Mouse (Mus musculus) testis, adult 2 months (tissue): ENCODE results near the gene Sema7a. TPM values are rescaled to one million over a fixed set of nuclear protein-coding genes. Genes with fewer than 3 reads are reported as not detected.

Experiments used
- H3K27ac ChIP-seq: fragments of 200-500 bp; 2 replicates; pipeline ENCODE4 v1.5.1; 2012; ENCODE audit warnings: low read depth, low read length; ENCODE audit not compliant: control insufficient read depth, insufficient read depth
- H3K27me3 ChIP-seq: fragments of 200-500 bp; 2 replicates; pipeline ENCODE4 v1.6.1; 2012; ENCODE audit warnings: mild to moderate bottlenecking, low read length, moderate library complexity; ENCODE audit not compliant: control insufficient read depth, insufficient read depth
- H3K36me3 ChIP-seq: fragments of 200-500 bp; 2 replicates; pipeline ENCODE4 v1.6.1; 2012; ENCODE audit warnings: mild to moderate bottlenecking, low read length; ENCODE audit not compliant: control insufficient read depth, insufficient read depth
- H3K4me1 ChIP-seq: fragments of 200-500 bp; 2 replicates; pipeline ENCODE4 v1.6.1; 2012; ENCODE audit warnings: low read length; ENCODE audit not compliant: control insufficient read depth, insufficient read depth
- H3K4me3 ChIP-seq: fragments of 200-500 bp; 2 replicates; pipeline ENCODE4 v1.5.1; 2012; ENCODE audit warnings: low read depth, mild to moderate bottlenecking, low read length, moderate library complexity, mixed read lengths; ENCODE audit not compliant: control insufficient read depth
- CTCF ChIP-seq: fragments of 200-500 bp; IDR thresholded peaks from 2 replicates; pipeline ENCODE4 v1.5.1; 2012; ENCODE audit warnings: low read depth, mild to moderate bottlenecking, inconsistent platforms, low read length, moderate library complexity; ENCODE audit not compliant: control insufficient read depth, insufficient read depth, insufficient replicate concordance
- POLR2A ChIP-seq: fragments of 200-500 bp; IDR thresholded peaks from 2 replicates; pipeline ENCODE4 v1.6.1; 2012; ENCODE audit warnings: low read depth, mild to moderate bottlenecking, inconsistent platforms, low read length, moderate library complexity; ENCODE audit not compliant: control insufficient read depth
- polyA plus RNA-seq: library from polyadenylated mRNA; depleted of rRNA; stranded (reverse); fragments of >200 nt; gene quantifications from 2 replicates; pipeline ENCODE4 v1.2.3, GENCODE M21; 2012

Sema7a gene
- polyA plus RNA-seq, 1 experiment, result 27.9 TPM

DNA sequence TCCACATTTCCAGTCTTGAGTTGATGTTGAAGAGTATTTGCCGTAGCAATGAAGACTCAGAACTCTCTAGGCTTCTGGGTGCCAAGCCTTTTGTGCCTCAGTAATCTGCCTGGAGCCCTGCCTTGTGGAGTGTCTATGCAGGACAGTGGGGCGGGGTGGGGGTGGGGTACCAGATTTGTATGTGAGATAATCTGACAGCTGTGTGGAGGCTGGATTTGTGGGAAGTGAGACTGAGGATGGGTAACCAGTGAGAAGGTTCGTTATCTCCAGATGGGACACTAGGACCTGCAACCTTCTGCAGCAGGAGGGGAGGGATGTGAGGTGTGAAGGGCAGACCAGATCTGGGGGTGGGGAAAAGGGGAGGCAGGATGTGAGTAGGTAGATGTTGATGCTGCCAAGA, 7.7 kb upstream of the Sema7a start:
- H3K36me3 ChIP-seq, result peaks cover 1% of the 10 kb centered on the region; the same call in 1 of the 2 replicates
- H3K27me3 ChIP-seq, result no peaks in the 10 kb centered on the region
- no peaks in the 10 kb centered on the region for H3K4me1 ChIP-seq
- no peak overlapping the region for H3K27ac ChIP-seq
- TF ChIP-seq CTCF (no peak), POLR2A (no peak)
- no peak overlapping the region for H3K4me3 ChIP-seq

- no peak overlapping the region for H3K4me3 ChIP-seq
- no peaks in the 10 kb centered on the region for H3K27me3 ChIP-seq
- H3K36me3 ChIP-seq, result no peaks in the 10 kb centered on the region
- TF ChIP-seq POLR2A (no peak), CTCF (no peak)
- H3K27ac ChIP-seq, result no peak overlapping the region
- H3K4me1 ChIP-seq, result no peaks in the 10 kb centered on the region
These were observed 6.9 kb upstream of the Sema7a start for GRCm38 (mm10) chr9:57932831-57933602.

GRCm38 (mm10) chr9:57935683-57936437, 4.1 kb upstream of the Sema7a start:
- H3K27me3 ChIP-seq, result no peaks in the 10 kb centered on the region
- TF ChIP-seq POLR2A (no peak), CTCF (peak; percentile 62; the same call in 1 of the 2 replicates)

DNA sequence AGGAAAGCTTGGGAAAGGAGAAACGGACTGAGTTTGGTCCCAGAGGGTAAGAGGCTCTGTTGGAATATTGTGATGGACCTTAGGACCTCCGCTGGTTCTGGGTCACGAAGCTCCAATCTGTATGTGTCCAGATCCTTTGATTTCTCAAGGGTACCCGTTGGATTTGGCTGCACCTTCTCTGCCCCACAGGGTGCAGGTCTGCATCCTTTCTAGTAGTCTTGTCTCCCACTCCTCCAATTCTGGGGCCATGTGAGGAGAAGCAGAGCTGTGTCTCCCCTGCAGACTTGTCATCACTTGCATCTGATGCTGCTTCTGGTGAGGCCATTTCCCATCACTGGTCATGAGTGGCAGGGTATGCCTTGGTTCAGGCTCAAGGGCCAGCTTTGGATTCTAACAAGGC, 2.7 kb upstream of the Sema7a start:
- no peak overlapping the region for H3K4me3 ChIP-seq
- H3K27me3 ChIP-seq, result no peaks in the 10 kb centered on the region
- H3K36me3 ChIP-seq, result no peaks in the 10 kb centered on the region
- H3K27ac ChIP-seq, result no peak overlapping the region
- TF ChIP-seq POLR2A, result no peak
- TF ChIP-seq CTCF, result no peak
- H3K4me1 ChIP-seq, result peaks cover 8% of the 10 kb centered on the region

More at GRCm38 (mm10) chr9:57935683-57936437, 4.1 kb upstream of the Sema7a start:
- peaks cover 4% of the 10 kb centered on the region for H3K4me1 ChIP-seq
- H3K27ac ChIP-seq, result no peak overlapping the region
- no peaks in the 10 kb centered on the region for H3K36me3 ChIP-seq
- H3K4me3 ChIP-seq, result no peak overlapping the region

DNA sequence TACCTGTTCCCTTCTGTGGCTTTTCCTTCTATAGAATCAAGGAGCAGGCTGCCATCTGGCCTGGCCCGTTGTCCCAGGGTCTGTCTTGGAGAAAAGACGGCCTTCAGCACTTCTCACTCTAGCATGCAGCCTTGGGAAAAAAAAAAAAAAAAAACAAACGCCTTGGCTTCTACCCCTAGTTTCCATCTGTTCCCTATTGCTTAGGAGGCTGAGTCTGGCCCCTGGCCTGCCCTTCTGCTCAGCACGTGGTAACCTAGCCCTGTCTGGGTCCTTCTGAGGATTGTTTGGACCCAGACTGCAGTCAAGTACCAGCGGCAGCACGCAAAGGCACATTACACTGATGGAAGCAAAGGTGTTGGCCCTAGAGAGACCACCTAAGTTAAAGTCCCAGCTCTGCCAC, 2.3 kb upstream of the Sema7a start:
- Histone ChIP-seq H3K27ac (no peak overlapping the region), H3K27me3 (no peaks in the 10 kb centered on the region), H3K4me3 (no peak overlapping the region), H3K4me1 (peaks cover 8% of the 10 kb centered on the region), H3K36me3 (no peaks in the 10 kb centered on the region)
- TF ChIP-seq CTCF (no peak), POLR2A (no peak)

DNA sequence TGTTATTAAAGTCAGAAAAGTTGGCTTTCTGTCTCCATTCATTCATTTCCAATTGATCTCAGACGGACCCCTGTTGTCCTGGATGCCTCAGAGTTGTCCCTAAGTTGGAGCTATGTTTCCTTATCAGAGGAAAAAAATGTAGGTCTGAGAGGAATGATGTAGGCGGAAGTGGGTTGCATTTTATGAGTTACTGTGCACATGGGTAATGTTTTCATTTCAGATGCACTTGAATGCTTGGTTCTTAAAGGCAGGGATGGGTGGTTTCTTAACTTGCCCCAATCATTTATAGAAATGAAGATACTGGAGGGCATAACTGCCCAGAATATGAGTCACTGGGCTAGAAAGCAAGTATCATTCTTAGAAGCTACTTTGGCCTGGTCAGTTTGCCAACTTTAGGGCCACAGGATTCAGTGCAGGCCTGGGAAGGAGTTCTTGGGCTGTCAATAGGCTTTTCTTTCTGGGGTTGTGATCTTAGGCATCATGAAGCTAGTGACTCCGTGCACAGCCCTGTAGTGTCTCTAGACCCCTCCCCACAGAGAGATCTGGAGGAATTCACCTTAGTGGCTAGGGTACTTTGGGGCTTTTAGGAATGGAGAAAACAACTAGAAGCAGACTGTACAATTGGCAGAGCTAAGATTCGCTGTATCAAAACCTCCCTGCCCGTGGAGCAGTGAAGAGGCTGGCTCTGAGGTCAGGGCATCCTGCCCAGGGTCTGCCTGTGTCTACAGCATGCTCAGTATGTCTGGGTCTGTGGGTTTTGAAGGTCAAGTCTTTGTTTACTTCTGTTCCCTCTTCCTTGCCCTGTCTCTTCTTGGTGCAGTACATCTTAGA, 1.5 kb upstream of the Sema7a start:
- Histone ChIP-seq H3K27me3 (no peaks in the 10 kb centered on the region), H3K27ac (no peak overlapping the region), H3K4me1 (peaks cover 8% of the 10 kb centered on the region), H3K36me3 (no peaks in the 10 kb centered on the region), H3K4me3 (no peak overlapping the region)
- TF ChIP-seq POLR2A (no peak), CTCF (no peak)

- TF ChIP-seq CTCF (no peak), POLR2A (no peak; the same call in 1 of the 2 replicates)
- no peaks in the 10 kb centered on the region for H3K36me3 ChIP-seq
- H3K4me1 ChIP-seq, result peaks cover 8% of the 10 kb centered on the region
- H3K27ac ChIP-seq, result peak overlapping the region; percentile 25; the same call in 1 of the 2 replicates
- peak overlapping the region; percentile 83 for H3K4me3 ChIP-seq
- H3K27me3 ChIP-seq, result no peaks in the 10 kb centered on the region
These were observed 460 bp downstream of the Sema7a start for GRCm38 (mm10) chr9:57940349-57940794.
